8 mouse cellular contexts compared by ENCODE assay signal in the genomic region with DNA sequence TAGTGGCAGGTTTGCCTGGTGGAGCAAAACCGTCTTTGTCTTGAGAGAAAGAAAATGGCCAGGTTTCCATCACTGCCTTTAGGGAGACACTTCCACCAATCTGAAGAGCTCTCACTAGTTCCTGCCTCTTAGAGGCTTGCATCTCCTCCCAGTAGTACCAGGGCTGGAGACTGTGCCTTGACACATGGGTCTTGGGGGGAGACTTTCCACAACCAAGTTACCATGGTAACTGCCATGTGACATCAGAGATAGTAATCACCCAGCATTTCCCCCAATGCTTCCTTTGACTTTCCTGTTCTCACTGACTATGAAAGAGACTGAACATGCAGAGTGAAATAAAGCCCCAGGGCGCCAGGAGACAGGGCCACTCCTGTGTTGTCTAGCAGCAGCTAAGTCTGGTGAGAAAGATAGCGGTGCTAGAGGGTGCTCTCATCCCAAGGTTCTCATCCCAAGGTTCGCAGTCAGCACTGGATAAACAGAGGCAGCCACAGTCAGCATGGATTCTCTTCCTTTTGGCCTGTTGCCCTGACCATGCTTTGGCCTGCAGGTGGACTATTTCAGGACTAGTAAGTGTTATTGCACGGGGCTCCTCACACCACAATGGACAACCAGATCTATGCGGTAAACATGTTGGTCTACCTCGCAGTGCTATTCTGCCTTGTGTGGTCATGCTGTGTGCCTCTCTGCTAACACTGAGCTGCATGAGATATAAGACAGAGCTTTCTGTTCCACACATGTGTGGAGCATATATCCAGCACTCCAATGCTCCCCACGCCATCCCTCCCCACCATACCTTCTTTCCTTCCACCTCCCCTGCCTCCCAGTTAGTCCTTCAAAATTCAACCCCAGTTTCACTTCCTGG.
DNase-seq lines count a peak whose midpoint lies in the region; ATAC-seq lines count a peak whose summit lies in the region.

No protein-coding gene starts in this region.

- no peaks in the 10 kb centered on the region for H3K9me3 ChIP-seq in hindbrain, embryonic 12.5 days (replicated peaks)
- no peaks in the 10 kb centered on the region for H3K9me3 ChIP-seq in hindbrain, embryonic 10.5 days
- H3K9me3 ChIP-seq in limb, embryonic 13.5 days: no peaks in the 10 kb centered on the region
- no peaks in the 10 kb centered on the region for H3K9me3 ChIP-seq in liver, embryonic 12.5 days (replicated peaks)

- H3K4me1 ChIP-seq in hindbrain, embryonic 12.5 days: peaks cover 16% of the 10 kb centered on the region
- peaks cover 25% of the 10 kb centered on the region for H3K4me1 ChIP-seq in hindbrain, embryonic 10.5 days (replicated peaks)
- H3K4me1 ChIP-seq in limb, embryonic 13.5 days: peaks cover 11% of the 10 kb centered on the region
- H3K4me1 ChIP-seq in liver, embryonic 12.5 days: no peaks in the 10 kb centered on the region

- no peak overlapping the region for H3K9ac ChIP-seq in hindbrain, embryonic 12.5 days
- no peak overlapping the region for H3K9ac ChIP-seq in limb, embryonic 13.5 days
- H3K9ac ChIP-seq in liver, embryonic 12.5 days: no peak overlapping the region

- H3K27me3 ChIP-seq in hindbrain, embryonic 12.5 days: no peaks in the 10 kb centered on the region
- H3K27me3 ChIP-seq in hindbrain, embryonic 10.5 days (ENCODE audit: insufficient read depth, poor library complexity, severe bottlenecking): no peaks in the 10 kb centered on the region
- H3K27me3 ChIP-seq in limb, embryonic 13.5 days: peaks cover 15% of the 10 kb centered on the region; the same call in 1 of the 2 replicates
- H3K27me3 ChIP-seq in liver, embryonic 12.5 days (replicated peaks): no peaks in the 10 kb centered on the region

- H3K4me3 ChIP-seq in hindbrain, embryonic 12.5 days: no peak overlapping the region
- no peak overlapping the region for H3K4me3 ChIP-seq in hindbrain, embryonic 10.5 days
- H3K4me3 ChIP-seq in limb, embryonic 13.5 days: no peak overlapping the region
- H3K4me3 ChIP-seq in liver, embryonic 12.5 days: no peak overlapping the region

- no peak for ATAC-seq in hindbrain, embryonic 12.5 days (ENCODE audit: low FRiP score)
- no peak for ATAC-seq in limb, embryonic 13.5 days (ENCODE audit: low FRiP score, low read depth)
- ATAC-seq in liver, embryonic 12.5 days: no peak

- DNase-seq in hindbrain, embryonic 10.5 days (ENCODE audit: low spot score): no peak
- DNase-seq in CD4-positive, CD25-positive, alpha-beta regulatory T cell, adult 2 months (ENCODE audit: low read depth, low spot score): peak; percentile 20
- DNase-seq in embryo, embryonic 11 days: peak; percentile 26
- DNase-seq in layer of hippocampus, adult 11-12 months (ENCODE audit: low spot score): no peak
- no peak for DNase-seq in left cerebral cortex, adult 11 months (ENCODE audit: low spot score)

- H3K4me2 ChIP-seq in hindbrain, embryonic 12.5 days (replicated peaks): no peak overlapping the region
- no peak overlapping the region for H3K4me2 ChIP-seq in limb, embryonic 13.5 days (replicated peaks)
- H3K4me2 ChIP-seq in liver, embryonic 12.5 days: no peak overlapping the region

- 0 out of 2 replicates have a peak overlapping the region, but pooled peaks have one; percentile 17 for H3K27ac ChIP-seq in hindbrain, embryonic 12.5 days
- H3K27ac ChIP-seq in hindbrain, embryonic 10.5 days: no peak overlapping the region
- peak overlapping the region; percentile 48; the same call in 1 of the 2 replicates for H3K27ac ChIP-seq in limb, embryonic 13.5 days
- H3K27ac ChIP-seq in liver, embryonic 12.5 days: no peak overlapping the region

- 80% methylated on average over 8 of the region's 8 CpGs for WGBS in hindbrain, embryonic 12.5 days
- 82% methylated on average over 8 of the region's 8 CpGs for WGBS in hindbrain, embryonic 10.5 days
- WGBS in limb, embryonic 13.5 days: 80% methylated on average over 8 of the region's 8 CpGs
- 41% methylated on average over 8 of the region's 8 CpGs for WGBS in liver, embryonic 12.5 days (ENCODE audit: insufficient replicate concordance)

- H3K36me3 ChIP-seq in hindbrain, embryonic 12.5 days: no peaks in the 10 kb centered on the region
- no peaks in the 10 kb centered on the region for H3K36me3 ChIP-seq in hindbrain, embryonic 10.5 days
- H3K36me3 ChIP-seq in limb, embryonic 13.5 days: no peaks in the 10 kb centered on the region
- no peaks in the 10 kb centered on the region for H3K36me3 ChIP-seq in liver, embryonic 12.5 days

Comparison
In these comparisons a context has a peak if more than half of its experiments do, and no peak if none do; other contexts are left out.
1. H3K27ac ChIP-seq: peak in hindbrain, embryonic 12.5 days (single experiment) and limb, embryonic 13.5 days (single experiment); none in hindbrain, embryonic 10.5 days (single experiment) and liver, embryonic 12.5 days (single experiment).
2. DNase-seq: peak in CD4-positive, CD25-positive, alpha-beta regulatory T cell, adult 2 months (single experiment) and embryo, embryonic 11 days (single experiment); none in hindbrain, embryonic 10.5 days (single experiment), layer of hippocampus, adult 11-12 months (single experiment) and left cerebral cortex, adult 11 months (single experiment).